Mouse (Mus musculus): ENCODE measurements around the gene Vmn1r73.

The Vmn1r73 gene

GRCm38 (mm10) chr7:11729966-11730365, at the start of gene Vmn1r73:
Vmn1r73 (plus strand) TSS chr7:11730266.
- in situ Hi-C loops (cut with MboI; ENCODE audit: unreplicated experiment in 2 of 2) = no loop called here
